Mouse (Mus musculus) erythroblast, embryonic 14.5 days (primary cell): ENCODE data around the gene Aqp12.

Experiments used
- GATA1 ChIP-seq: IDR thresholded peaks from 2 replicates; pipeline ENCODE4 v1.6.1; 2012; ENCODE audit warnings: low read length, inconsistent platforms, mixed read lengths
- TAL1 ChIP-seq: IDR thresholded peaks from 3 replicates; pipeline ENCODE4 v1.6.1; 2012; ENCODE audit warnings: low read length, inconsistent platforms, mixed read lengths

DNA sequence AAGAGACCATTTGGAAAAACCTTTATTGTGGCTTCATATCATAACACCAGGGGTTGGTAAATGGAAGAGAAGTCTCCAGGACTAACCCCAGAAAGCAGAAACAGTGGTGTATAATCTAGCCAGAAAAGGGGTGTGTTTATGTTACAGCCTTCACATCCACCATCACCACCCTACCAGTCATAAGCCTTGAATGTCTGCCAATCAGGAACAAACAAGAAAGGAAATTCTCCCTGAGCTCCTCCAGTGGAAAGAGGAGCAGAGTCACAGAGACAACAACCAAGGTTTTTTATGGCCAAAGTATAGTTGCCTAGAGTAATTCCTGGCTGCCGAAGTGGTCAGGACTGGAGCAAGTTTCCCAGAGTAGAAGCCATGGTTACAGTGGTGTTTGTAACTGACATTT is 47.1 kb upstream of the Aqp12 start:
- TF ChIP-seq TAL1 (no peak), GATA1 (no peak)
